Mouse (Mus musculus): ENCODE measurements around the gene Tmem260.
A peak's percentile ranks its signal among the peaks of the same experiment; 100 is the strongest.
"Not testable (repeated sequence)": the region's sequence is repeated elsewhere in the genome, so short reads cannot be mapped to it uniquely, and the experiment has no call there.

Tmem260 gene

DNA sequence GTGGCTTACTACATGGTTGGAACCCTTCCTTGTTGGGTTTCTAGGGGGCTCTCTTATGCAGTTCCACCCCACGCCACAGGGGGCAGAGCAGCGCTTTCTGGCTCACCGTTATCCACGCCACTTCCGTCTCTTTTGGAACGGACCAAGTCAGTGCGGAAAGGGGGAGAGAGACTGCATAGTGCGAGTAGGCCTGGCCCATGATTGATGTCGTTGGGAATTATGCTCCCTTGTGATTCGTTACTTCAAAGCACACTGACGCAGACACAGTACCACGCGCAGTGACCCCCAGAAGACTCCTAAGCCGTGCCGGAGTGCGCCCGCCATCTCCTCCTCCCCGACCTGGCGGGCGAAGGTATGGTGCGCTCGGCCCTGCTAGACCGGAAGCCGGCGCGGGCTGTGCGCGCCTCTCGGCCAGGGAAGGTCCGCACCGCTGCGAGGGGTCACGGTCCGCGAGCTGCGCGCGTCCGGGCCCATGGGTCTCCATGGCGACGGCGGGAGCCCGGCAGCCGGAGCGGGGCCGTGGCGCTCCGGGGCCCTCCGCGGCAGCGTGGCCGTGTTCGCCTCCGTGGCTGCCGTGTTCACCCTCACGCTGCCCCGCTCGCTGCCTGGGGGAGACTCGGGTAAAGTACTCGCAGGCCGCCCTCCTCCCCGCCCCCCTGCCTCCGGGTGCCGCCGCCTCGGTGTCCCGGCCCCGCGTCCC lies at the start of gene Tmem260:
TSS of gene Tmem260 (plus strand) at position 141 of the 700 bp plus-strand sequence.
- peak; percentile 74 for DNase-seq (ENCODE audit: low spot score)

DNA sequence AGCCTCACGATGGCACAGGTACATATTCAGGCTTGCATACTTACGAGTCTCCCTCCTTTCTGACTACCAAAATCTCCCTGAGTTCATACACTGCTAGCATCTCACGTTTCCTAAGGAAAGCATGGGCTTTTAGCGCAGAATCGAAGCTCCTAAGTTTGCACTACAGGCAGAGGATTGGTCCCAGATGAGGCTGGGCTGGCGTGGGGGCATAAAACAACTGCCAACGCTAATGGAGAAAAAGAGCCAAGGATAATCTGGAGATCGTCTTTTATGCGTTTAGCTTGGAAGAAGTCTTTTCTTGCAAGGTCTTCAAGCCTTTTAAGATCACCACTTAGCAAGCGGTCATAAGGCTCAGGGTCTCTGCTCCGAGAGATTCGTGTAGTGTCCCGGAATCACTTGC lies 39.8 kb upstream of the Tmem260 start:
- DNase-seq (ENCODE audit: low spot score): no peak

GRCm38 (mm10) chr14:48417064-48417463 lies 28.9 kb upstream of the Tmem260 start:
- DNase-seq (ENCODE audit: low spot score): no peak

DNA sequence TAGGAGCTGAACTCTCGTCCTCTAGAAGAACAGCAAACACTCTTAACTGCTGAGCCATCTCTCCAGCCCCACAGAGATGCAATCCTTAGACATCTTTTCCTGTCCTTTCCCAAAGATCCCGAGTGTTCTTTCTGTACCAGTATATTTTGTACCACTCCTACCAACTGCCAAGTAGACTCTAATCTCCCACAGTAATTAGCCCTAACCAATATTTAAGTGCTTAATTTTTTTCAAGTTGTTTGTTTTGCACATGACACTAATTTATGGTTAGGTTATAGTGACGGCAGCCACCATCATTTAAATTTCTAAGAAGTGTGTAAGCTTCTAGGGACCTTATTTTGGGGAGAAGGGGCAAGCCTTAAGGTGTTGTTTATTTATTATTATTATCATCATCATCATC lies 27.7 kb upstream of the Tmem260 start:
- no peak for DNase-seq (ENCODE audit: low spot score)

GRCm38 (mm10) chr14:48418672-48419071 lies 27.3 kb upstream of the Tmem260 start:
- DNase-seq (ENCODE audit: low spot score): no peak

GRCm38 (mm10) chr14:48421476-48421875 lies 24.4 kb upstream of the Tmem260 start:
- DNase-seq (ENCODE audit: low spot score): no peak

DNA sequence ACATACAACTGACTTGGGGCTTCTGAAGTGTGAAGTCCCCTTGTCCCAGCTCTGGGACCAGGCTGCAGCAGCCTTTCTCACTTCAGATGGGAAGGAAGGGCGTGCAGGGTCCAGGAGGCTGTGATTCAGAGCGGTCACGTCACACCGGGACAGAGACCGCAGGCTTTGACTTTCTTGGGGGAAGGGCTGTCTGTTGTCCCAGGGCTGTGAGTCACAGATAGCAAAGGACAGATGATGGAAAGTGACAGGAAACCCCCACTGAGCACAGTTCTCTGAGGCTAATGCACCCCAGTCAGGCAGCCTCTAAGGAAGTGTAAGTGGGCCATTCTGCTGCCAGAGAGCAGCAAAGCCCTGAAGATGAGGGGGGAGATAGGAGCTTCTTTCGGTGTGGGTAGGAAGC lies 23.9 kb upstream of the Tmem260 start:
- no peak for DNase-seq (ENCODE audit: low spot score)

- DNase-seq (ENCODE audit: low spot score): no peak
These were observed 23.5 kb upstream of the Tmem260 start for GRCm38 (mm10) chr14:48422436-48422835.

- no peak for DNase-seq (ENCODE audit: low spot score)
These were observed 23.0 kb upstream of the Tmem260 start for GRCm38 (mm10) chr14:48422901-48423300.

DNA sequence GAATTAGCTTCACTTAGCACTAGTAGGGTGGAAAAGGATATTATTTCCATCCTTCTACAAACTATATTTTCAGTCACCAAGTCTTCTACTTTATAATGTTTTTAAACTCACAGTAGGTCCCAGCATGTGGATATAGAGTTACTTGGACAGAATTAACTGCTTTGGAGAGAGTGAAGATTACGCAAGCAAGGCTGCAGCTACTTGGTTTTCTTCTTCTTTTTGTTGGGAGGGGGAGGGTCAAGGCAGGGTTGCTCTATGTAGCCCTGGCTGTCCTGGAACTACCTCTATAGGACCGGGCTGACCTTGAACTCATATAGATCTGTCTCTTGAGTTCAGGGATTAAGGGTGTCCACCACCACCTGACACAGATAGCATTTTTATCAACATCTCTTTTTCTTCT lies 13.9 kb upstream of the Tmem260 start:
- DNase-seq (ENCODE audit: low spot score): no peak

DNA sequence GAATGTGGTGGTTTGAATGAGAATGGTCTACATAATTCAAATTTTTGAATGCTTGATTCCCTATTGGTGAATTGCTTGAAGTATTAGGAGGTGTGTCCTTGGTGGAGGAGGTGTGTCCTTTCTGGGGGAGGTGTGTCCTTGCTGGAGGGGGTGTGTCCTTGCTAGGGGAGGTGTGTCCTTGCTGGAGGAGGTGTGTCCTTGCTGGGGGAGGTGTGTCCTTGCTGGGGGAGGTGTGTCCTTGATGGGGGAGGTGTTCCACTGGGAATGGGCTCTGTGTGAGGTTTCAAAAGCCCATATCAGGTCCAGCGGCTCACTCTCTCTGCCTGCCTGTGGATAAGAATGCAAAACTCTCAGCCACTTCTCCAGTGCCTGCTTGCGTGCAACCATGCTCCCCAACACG lies 2.1 kb upstream of the Tmem260 start:
- DNase-seq (ENCODE audit: low spot score): no peak

DNA sequence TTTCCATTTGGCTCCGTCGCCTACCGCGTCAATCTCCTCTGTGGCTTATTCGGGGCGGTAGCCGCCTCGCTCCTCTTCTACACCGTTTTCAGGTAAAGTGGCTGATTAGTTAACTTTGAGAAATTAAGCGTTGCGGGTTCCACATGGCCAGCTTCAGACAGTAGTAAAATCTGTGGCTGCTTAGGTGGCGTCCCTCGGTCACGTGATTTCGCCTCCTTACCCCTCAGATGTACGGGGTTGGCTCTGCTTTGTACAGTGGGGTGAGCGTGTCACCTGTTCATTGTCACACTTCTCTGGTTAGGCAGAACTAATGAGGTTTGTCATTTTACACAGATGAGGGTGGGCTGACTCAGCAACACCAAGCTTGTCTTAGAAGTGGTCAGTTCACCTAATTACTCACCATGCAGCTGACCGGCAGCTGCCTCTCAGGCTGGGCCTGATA lies 6.1 kb downstream of the Tmem260 start:
- DNase-seq (ENCODE audit: low spot score): no peak

- no peak for DNase-seq (ENCODE audit: low spot score)
These were observed 7.5 kb downstream of the Tmem260 start for GRCm38 (mm10) chr14:48453411-48453810.

DNA sequence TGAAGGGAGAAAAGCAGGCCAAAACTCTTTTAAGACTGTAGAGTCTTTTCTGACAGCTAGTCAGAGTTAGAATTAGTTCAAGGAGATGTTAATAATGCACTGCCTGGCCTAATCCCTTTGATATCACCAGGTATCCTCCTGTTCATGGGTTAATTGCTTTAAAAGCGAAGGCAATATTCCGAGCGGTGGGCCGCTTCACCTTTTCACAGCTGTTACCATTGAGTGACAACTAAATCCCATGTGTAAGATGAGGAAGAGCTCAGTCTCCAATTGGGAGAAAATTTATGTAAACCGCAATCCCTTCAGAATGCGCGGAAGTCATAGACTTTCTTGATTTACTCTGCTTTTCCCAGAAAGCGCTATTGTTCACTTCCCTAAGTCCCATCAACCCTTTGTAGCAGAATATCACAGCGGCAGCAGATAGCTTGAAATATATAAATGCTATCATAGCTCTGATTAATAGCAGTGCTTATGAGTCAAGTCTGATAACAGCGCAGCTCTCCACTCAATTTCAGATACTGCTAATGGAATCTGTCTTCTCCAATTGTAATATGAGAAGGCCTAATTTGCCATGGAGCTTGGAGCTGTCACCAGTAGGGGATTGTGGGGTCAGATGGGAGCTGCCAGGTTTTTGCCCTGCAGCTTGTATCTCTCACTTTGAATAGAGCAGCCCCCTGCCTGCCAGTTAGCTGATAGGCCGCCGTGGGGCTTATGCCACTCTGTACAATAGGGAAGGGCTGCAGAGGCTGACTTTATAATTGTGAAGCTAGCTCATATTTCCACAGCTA lies 10.6 kb downstream of the Tmem260 start:
- DNase-seq (ENCODE audit: low spot score): no peak

DNA sequence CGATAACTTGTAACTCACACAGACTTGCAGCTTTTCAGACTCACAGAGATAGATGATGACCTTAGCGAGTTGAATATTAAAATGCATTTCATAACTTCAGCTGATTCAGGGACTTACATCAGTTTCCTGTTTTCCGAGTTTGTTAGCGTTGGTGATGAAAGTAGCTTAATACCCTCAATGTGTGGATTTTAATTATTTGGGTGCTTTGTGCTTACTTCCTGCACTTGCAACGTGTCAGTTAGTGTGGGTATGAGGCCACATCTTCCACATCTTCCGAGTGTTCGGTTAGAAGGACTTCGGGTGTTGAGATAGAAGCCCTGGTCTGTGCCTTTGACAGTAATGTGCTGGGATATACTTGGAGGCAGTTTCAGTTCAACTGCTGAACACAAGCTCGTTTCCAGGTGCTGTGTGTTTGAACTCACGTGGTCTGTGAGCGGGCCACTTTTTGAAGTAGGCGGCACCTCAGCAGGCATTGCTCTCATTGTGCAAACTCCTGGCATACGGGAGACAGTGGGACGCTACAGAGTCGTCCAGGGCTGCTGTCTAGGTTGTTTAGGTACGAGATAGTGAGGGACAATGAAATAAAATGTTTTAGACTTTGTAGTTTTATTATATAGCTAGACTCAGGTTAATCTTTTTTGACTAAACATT lies 11.5 kb downstream of the Tmem260 start:
- DNase-seq (ENCODE audit: low spot score): no peak

DNA sequence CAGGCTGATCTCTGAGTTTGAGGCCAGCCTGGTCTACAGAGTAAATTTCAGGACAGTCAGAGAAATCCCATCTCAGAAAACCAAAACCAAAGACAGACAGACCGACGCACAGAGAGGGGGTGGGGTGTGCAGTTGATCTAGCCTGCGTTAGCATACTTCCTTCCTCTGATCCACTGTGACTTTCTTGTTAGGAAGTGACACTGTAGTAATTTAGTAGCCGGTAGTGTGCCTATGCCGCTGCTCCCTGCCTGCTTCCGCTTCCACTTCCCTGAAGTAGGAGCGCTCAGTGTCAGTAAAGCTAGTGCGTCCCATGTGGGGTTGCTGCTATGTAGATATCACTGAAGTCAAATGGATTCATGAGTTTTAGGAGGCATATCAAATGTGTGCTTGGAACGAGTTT lies 13.0 kb downstream of the Tmem260 start:
- no peak for DNase-seq (ENCODE audit: low spot score)

- DNase-seq (ENCODE audit: low spot score): no peak
These were observed 22.4 kb downstream of the Tmem260 start for GRCm38 (mm10) chr14:48468339-48468738.

GRCm38 (mm10) chr14:48470742-48471487 lies 25.0 kb downstream of the Tmem260 start:
- no peak for DNase-seq (ENCODE audit: low spot score)

- no peak for DNase-seq (ENCODE audit: low spot score)
These were observed 26.3 kb downstream of the Tmem260 start for GRCm38 (mm10) chr14:48472179-48472578.

DNA sequence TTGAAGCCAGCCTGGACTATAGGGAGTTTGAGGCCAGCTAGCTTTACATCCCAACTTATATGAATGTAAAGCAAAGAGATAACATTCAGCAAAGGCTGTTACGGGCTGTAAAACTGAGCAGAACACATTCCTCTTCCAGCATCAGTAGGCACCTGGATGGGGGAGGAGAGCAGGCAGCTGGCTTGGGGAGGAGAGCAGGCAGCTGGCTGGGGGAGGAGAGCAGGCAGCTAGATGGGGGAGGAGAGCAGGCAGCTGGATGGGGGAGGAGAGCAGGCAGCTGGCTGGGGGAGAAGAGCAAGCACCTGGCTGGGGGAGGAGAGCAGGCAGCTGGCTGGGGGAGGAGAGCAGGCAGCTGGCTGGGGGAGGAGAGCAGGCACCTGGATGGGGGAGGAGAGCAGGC lies 29.4 kb downstream of the Tmem260 start:
- no peak for DNase-seq (ENCODE audit: low spot score)

DNA sequence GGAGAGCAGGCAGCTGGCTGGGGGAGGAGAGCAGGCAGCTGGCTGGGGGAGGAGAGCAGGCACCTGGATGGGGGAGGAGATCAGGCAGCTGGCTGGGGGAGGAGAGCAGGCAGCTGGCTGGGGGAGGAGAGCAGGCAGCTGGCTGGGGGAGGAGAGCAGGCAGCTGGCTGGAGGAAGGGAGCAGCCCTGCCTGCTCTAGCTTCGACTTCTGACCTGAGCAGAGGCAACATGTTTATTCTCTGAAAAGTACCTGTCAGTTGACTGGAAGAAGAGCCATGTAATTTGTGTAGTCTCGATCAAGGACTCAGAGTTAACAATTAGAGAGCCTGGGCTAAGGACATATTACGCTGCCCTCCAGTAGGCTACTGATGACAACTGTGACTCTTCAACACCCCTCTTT lies 29.9 kb downstream of the Tmem260 start:
- DNase-seq (ENCODE audit: low spot score): not testable (repeated sequence)

DNA sequence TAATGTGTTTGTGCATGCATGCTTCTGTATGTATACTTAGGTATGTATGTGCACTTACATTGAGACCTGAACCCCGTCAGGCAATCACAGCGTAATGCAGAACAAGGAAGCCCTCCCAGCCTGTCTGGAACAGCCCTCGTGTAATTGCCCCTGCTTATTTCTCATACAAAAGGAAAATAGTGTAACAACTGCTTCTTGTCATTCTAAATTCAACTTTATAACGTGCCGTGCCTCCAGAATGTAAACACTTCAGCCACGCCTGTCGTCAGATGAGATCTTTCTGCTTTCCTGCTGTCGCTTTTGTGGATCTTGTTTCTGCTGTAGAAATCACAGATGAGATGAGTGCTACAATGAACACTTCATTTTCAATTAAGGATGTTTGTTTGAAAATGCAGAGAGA lies 30.4 kb downstream of the Tmem260 start:
- DNase-seq (ENCODE audit: low spot score): no peak

Measured in urinary bladder, postnatal 10 days (tissue).